Mouse (Mus musculus): ENCODE results near the gene Nhej1. TPM values are rescaled to one million over a fixed set of nuclear protein-coding genes. Genes with fewer than 3 reads are reported as not detected.
A peak's percentile ranks its signal among the peaks of the same experiment; 100 is the strongest.

Gene Nhej1
- polyA plus RNA-seq, 1 experiment = 7.7 TPM

DNA sequence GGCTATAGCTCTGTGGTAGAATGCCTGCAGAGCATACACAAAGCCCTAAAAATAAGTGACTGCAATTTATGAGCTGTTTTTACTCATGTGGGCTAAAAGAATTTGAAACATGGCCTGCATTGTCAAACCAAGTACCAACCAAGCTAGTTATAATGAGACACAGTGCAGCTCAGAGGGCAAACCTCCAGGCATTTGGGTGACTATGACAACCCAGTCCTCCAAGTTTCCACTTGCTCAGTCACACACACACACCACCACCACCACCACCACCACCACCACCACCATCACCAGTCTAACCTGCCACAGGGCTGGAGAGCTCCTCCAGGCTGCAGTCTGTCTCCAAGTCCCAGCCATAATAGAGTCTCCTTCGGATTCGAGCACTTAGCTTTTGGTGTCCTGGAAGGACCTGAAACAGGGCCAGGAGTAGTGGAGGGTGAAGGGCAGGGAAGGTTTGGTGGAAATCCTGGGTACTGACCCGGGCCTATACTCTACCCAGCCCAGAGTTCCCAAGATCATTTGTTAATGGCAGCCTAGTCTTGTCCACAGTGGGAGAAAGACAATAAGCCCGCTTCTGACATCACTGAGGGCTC, 15.7 kb upstream of the Nhej1 start:
- Histone ChIP-seq H3K27ac (ENCODE audit: control insufficient read depth, insufficient read depth, low read depth, low read length) (peak overlapping the region; percentile 95), H3K27me3 (ENCODE audit: control insufficient read depth, insufficient read depth, low read length) (no peaks in the 10 kb centered on the region), H3K4me3 (ENCODE audit: control insufficient read depth, low read depth, low read length) (peak overlapping the region; percentile 87), H3K4me1 (ENCODE audit: control insufficient read depth, insufficient read depth, low read length) (peaks cover 11% of the 10 kb centered on the region), H3K36me3 (ENCODE audit: control insufficient read depth, insufficient read depth, low read length) (no peaks in the 10 kb centered on the region)
- no peak for TF ChIP-seq CTCF (IDR thresholded peaks at IDR 0.05; ENCODE audit: control insufficient read depth, insufficient read depth, insufficient replicate concordance, low read depth, low read length)
- no peak for TF ChIP-seq POLR2A (IDR thresholded peaks at IDR 0.05; ENCODE audit: control insufficient read depth, low read depth, low read length)

GRCm38 (mm10) chr1:75138448-75138847, 13.4 kb upstream of the Nhej1 start:
- H3K4me3 ChIP-seq (ENCODE audit: control insufficient read depth, low read depth, low read length) = no peak overlapping the region
- H3K36me3 ChIP-seq (ENCODE audit: control insufficient read depth, insufficient read depth, low read length) = no peaks in the 10 kb centered on the region
- TF ChIP-seq CTCF (IDR thresholded peaks at IDR 0.05; ENCODE audit: control insufficient read depth, insufficient read depth, insufficient replicate concordance, low read depth, low read length) = no peak
- no peak for TF ChIP-seq POLR2A (IDR thresholded peaks at IDR 0.05; ENCODE audit: control insufficient read depth, low read depth, low read length)
- H3K27ac ChIP-seq (ENCODE audit: control insufficient read depth, insufficient read depth, low read depth, low read length) = no peak overlapping the region
- peaks cover 6% of the 10 kb centered on the region for H3K4me1 ChIP-seq (ENCODE audit: control insufficient read depth, insufficient read depth, low read length)
- no peaks in the 10 kb centered on the region for H3K27me3 ChIP-seq (ENCODE audit: control insufficient read depth, insufficient read depth, low read length)

GRCm38 (mm10) chr1:75136730-75137129, 11.7 kb upstream of the Nhej1 start:
- Histone ChIP-seq H3K27ac (ENCODE audit: control insufficient read depth, insufficient read depth, low read depth, low read length) (no peak overlapping the region), H3K4me3 (ENCODE audit: control insufficient read depth, low read depth, low read length) (no peak overlapping the region), H3K36me3 (ENCODE audit: control insufficient read depth, insufficient read depth, low read length) (no peaks in the 10 kb centered on the region), H3K27me3 (ENCODE audit: control insufficient read depth, insufficient read depth, low read length) (no peaks in the 10 kb centered on the region), H3K4me1 (ENCODE audit: control insufficient read depth, insufficient read depth, low read length) (peaks cover 4% of the 10 kb centered on the region)
- TF ChIP-seq POLR2A (IDR thresholded peaks at IDR 0.05; ENCODE audit: control insufficient read depth, low read depth, low read length) = no peak
- no peak for TF ChIP-seq CTCF (IDR thresholded peaks at IDR 0.05; ENCODE audit: control insufficient read depth, insufficient read depth, insufficient replicate concordance, low read depth, low read length)

DNA sequence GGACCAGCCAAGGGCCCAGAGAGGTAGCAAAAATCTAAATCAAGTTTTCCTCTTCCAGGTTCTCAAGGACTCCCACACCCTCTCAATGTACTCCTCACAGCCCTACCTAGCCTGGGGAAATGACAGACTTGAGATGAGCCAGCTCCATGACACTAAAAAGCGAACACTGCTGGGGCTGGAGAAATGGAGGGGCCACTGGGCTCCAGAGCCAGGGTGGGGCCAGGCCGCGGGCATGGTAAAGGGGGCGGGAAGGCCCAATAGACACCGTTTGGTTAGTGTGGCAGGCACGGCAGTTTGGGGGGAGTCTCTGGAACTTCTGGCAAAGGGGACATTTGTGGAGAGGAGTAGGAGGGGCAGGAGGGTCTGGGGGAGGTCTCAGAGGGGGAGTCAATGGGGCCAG, 11.3 kb upstream of the Nhej1 start:
- Histone ChIP-seq H3K36me3 (ENCODE audit: control insufficient read depth, insufficient read depth, low read length) (no peaks in the 10 kb centered on the region), H3K4me1 (ENCODE audit: control insufficient read depth, insufficient read depth, low read length) (peaks cover 4% of the 10 kb centered on the region), H3K27ac (ENCODE audit: control insufficient read depth, insufficient read depth, low read depth, low read length) (no peak overlapping the region), H3K27me3 (ENCODE audit: control insufficient read depth, insufficient read depth, low read length) (no peaks in the 10 kb centered on the region), H3K4me3 (ENCODE audit: control insufficient read depth, low read depth, low read length) (no peak overlapping the region)
- TF ChIP-seq POLR2A (IDR thresholded peaks at IDR 0.05; ENCODE audit: control insufficient read depth, low read depth, low read length) (no peak), CTCF (IDR thresholded peaks at IDR 0.05; ENCODE audit: control insufficient read depth, insufficient read depth, insufficient replicate concordance, low read depth, low read length) (no peak)

GRCm38 (mm10) chr1:75133421-75134207, 8.6 kb upstream of the Nhej1 start, which contains the start of gene Slc23a3:
Slc23a3 (minus strand) TSS chr1:75133890.
- H3K4me3 ChIP-seq (ENCODE audit: control insufficient read depth, low read depth, low read length) = no peak within 1 kb of the TSS
- H3K36me3 ChIP-seq (ENCODE audit: control insufficient read depth, insufficient read depth, low read length) = no peaks in the 10 kb centered on the region
- no peaks in the 10 kb centered on the region for H3K4me1 ChIP-seq (ENCODE audit: control insufficient read depth, insufficient read depth, low read length)
- H3K27me3 ChIP-seq (ENCODE audit: control insufficient read depth, insufficient read depth, low read length) = no peaks in the 10 kb centered on the region
- TF ChIP-seq CTCF (IDR thresholded peaks at IDR 0.05; ENCODE audit: control insufficient read depth, insufficient read depth, insufficient replicate concordance, low read depth, low read length) = no peak
- no peak for TF ChIP-seq POLR2A (IDR thresholded peaks at IDR 0.05; ENCODE audit: control insufficient read depth, low read depth, low read length)
- H3K27ac ChIP-seq (ENCODE audit: control insufficient read depth, insufficient read depth, low read depth, low read length) = no peak within 1 kb of the TSS

DNA sequence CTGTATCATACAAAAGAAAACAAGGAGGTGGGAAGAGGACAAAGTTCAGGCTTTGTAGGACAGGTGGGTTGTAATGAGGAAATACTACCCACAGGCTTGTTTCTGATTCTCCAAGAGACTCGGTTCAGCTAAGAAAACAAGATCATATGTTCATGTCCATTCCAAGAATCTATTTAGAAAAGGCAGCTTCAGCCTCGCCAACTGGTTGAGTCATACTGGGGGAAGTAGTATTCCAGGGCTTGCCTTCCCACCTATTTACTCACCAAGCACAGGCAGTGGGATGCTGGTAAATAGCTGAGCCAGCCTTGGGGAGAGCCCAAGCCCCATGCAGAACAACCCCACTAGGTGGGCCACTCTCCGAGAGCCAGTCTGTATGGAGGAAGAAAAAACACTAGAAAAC, 3.6 kb upstream of the Nhej1 start:
- H3K27me3 ChIP-seq (ENCODE audit: control insufficient read depth, insufficient read depth, low read length) = no peaks in the 10 kb centered on the region
- TF ChIP-seq POLR2A (IDR thresholded peaks at IDR 0.05; ENCODE audit: control insufficient read depth, low read depth, low read length) (no peak), CTCF (IDR thresholded peaks at IDR 0.05; ENCODE audit: control insufficient read depth, insufficient read depth, insufficient replicate concordance, low read depth, low read length) (no peak)
- H3K36me3 ChIP-seq (ENCODE audit: control insufficient read depth, insufficient read depth, low read length) = no peaks in the 10 kb centered on the region

DNA sequence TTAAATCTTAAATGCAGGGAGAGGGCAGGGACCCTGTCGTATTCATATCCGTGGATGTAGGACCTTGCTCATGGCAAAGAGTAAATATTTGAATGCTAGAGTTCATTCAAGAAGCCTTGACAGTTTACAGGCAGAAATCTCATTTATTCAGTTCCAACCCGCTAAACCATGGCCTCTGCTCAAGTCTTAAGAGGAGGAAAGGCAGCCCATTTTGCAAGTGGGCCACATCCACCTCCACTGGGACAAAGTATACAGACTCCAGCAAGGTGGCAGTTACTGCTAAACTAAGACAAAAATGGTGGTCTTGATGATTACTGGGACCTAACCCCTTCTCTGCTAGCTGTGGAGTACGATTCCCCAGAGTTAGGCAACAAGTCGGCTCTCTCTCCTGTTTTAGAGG, 418 bp upstream of the Nhej1 start:
- Histone ChIP-seq H3K27me3 (ENCODE audit: control insufficient read depth, insufficient read depth, low read length) (no peaks in the 10 kb centered on the region), H3K4me3 (ENCODE audit: control insufficient read depth, low read depth, low read length) (no peak overlapping the region; the same call in 1 of the 2 replicates), H3K36me3 (ENCODE audit: control insufficient read depth, insufficient read depth, low read length) (no peaks in the 10 kb centered on the region), H3K27ac (ENCODE audit: control insufficient read depth, insufficient read depth, low read depth, low read length) (0 out of 2 replicates have a peak overlapping the region, but pooled peaks have one; percentile 3), H3K4me1 (ENCODE audit: control insufficient read depth, insufficient read depth, low read length) (no peaks in the 10 kb centered on the region; the same call in 1 of the 2 replicates)
- TF ChIP-seq CTCF (IDR thresholded peaks at IDR 0.05; ENCODE audit: control insufficient read depth, insufficient read depth, insufficient replicate concordance, low read depth, low read length) (no peak), POLR2A (IDR thresholded peaks at IDR 0.05; ENCODE audit: control insufficient read depth, low read depth, low read length) (no peak)

More for the DNA sequence above, 3.6 kb upstream of the Nhej1 start:
- Histone ChIP-seq H3K4me1 (ENCODE audit: control insufficient read depth, insufficient read depth, low read length) (no peaks in the 10 kb centered on the region; the same call in 1 of the 2 replicates), H3K4me3 (ENCODE audit: control insufficient read depth, low read depth, low read length) (no peak overlapping the region), H3K27ac (ENCODE audit: control insufficient read depth, insufficient read depth, low read depth, low read length) (no peak overlapping the region)

All from testis, adult 2 months (tissue).